Mouse (Mus musculus) ES-E14 (cell line): ENCODE measurements at regions not wholly inside any gene's neighbourhood (a gene's known extent, or its start where the extent isn't known, plus 50 kb on each side); places are given as distances from the start of the nearest gene placed in this dataset.

Experiments
- MAFK ChIP-seq: IDR thresholded peaks from 2 replicates; pipeline ENCODE4 v1.6.1; 2014; ENCODE audit warnings: mild to moderate bottlenecking, low read depth, low read length, inconsistent platforms; ENCODE audit not compliant: insufficient read depth
- ZC3H11A ChIP-seq: IDR thresholded peaks from 2 replicates; pipeline ENCODE4 v1.6.1; 2012; ENCODE audit warnings: low read depth, mild to moderate bottlenecking, inconsistent platforms, low read length, borderline replicate concordance

DNA sequence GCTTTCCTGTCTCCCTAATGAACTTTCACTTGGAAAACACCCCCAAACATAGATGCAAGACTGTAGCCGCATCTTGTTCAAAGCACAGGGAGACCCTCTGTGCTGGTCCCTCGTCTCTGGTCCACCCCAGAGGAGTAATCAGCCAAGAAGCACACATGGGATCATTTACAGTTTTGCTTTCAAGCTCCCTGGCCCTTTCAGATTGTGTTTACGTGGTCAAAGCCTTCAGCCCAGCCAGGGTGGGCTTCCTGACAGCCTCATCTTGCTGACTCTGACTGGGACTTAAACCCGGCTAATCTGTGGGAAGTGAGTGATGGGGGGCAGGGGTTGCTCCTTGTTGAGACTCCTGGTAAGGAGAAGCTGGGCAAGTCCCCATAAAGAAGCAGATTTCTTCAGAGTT lies 174.8 kb upstream of the Hes1 start:
- TF ChIP-seq ZC3H11A (no peak), MAFK (no peak)
